Mouse (Mus musculus) olfactory bulb, adult 2 months (tissue): ENCODE results near the gene Mei1.

ENCODE experiments used
- CTCF ChIP-seq: fragments of 200-500 bp; IDR thresholded peaks from 2 replicates; pipeline ENCODE4 v1.5.1; 2012; ENCODE audit warnings: low read depth, mild to moderate bottlenecking, low read length, moderate library complexity; ENCODE audit not compliant: insufficient read depth
- POLR2A ChIP-seq: fragments of 200-500 bp; IDR thresholded peaks from 2 replicates; pipeline ENCODE4 v1.6.1; 2012; ENCODE audit warnings: mild to moderate bottlenecking, low read depth, low read length, moderate library complexity; ENCODE audit not compliant: insufficient read depth

GRCm38 (mm10) chr15:82022535-82023088, 47.2 kb upstream of the Mei1 start:
- no peak for TF ChIP-seq CTCF
- no peak for TF ChIP-seq POLR2A
